Mouse (Mus musculus): ENCODE results near the gene Ptprh. TPM values are rescaled to one million over a fixed set of nuclear protein-coding genes. Genes with fewer than 3 reads are reported as not detected.
A peak's percentile ranks its signal among the peaks of the same experiment; 100 is the strongest.

Ptprh gene
- polyA plus RNA-seq, 1 experiment = not detected

GRCm38 (mm10) chr7:4503858-4504257 is 100.0 kb downstream of the Ptprh start:
- no peak overlapping the region for H3K27ac ChIP-seq (ENCODE audit: insufficient read depth, low read length)
- TF ChIP-seq POLR2A (IDR thresholded peaks at IDR 0.05; ENCODE audit: low read depth, low read length) = no peak
- TF ChIP-seq CTCF (IDR thresholded peaks at IDR 0.05; ENCODE audit: borderline replicate concordance, insufficient read depth, low read length) = no peak
- H3K4me3 ChIP-seq (ENCODE audit: insufficient read depth, low read length) = no peak overlapping the region
- H3K4me1 ChIP-seq (ENCODE audit: control insufficient read depth, insufficient read depth, low read length) = peaks cover 11% of the 10 kb centered on the region

GRCm38 (mm10) chr7:4503100-4503499 is 100.7 kb downstream of the Ptprh start:
- Histone ChIP-seq H3K4me3 (ENCODE audit: insufficient read depth, low read length) (no peak overlapping the region), H3K4me1 (ENCODE audit: control insufficient read depth, insufficient read depth, low read length) (peaks cover 15% of the 10 kb centered on the region), H3K27ac (ENCODE audit: insufficient read depth, low read length) (no peak overlapping the region)
- TF ChIP-seq POLR2A (IDR thresholded peaks at IDR 0.05; ENCODE audit: low read depth, low read length) (no peak), CTCF (IDR thresholded peaks at IDR 0.05; ENCODE audit: borderline replicate concordance, insufficient read depth, low read length) (no peak)

- TF ChIP-seq CTCF (IDR thresholded peaks at IDR 0.05; ENCODE audit: borderline replicate concordance, insufficient read depth, low read length) (no peak), POLR2A (IDR thresholded peaks at IDR 0.05; ENCODE audit: low read depth, low read length) (peak; percentile 37; the same call in 1 of the 2 replicates)
- Histone ChIP-seq H3K4me3 (ENCODE audit: insufficient read depth, low read length) (peak overlapping the region; percentile 77), H3K4me1 (ENCODE audit: control insufficient read depth, insufficient read depth, low read length) (peaks cover 15% of the 10 kb centered on the region), H3K27ac (ENCODE audit: insufficient read depth, low read length) (peak overlapping the region; percentile 85; the same call in 1 of the 2 replicates)
Observed at GRCm38 (mm10) chr7:4502421-4503090, 101.3 kb downstream of the Ptprh start.

GRCm38 (mm10) chr7:4501558-4502397 is 102.1 kb downstream of the Ptprh start, which contains the start of gene Ppp1r12c:
Gene Ppp1r12c, minus strand, starts transcription at chr7:4501680.
- peak within 1 kb of the TSS; percentile 85 for H3K27ac ChIP-seq (ENCODE audit: insufficient read depth, low read length)
- TF ChIP-seq CTCF (IDR thresholded peaks at IDR 0.05; ENCODE audit: borderline replicate concordance, insufficient read depth, low read length) (no peak), POLR2A (IDR thresholded peaks at IDR 0.05; ENCODE audit: low read depth, low read length) (peak; percentile 62)
- H3K4me3 ChIP-seq (ENCODE audit: insufficient read depth, low read length) = peak within 1 kb of the TSS; percentile 79
- H3K4me1 ChIP-seq (ENCODE audit: control insufficient read depth, insufficient read depth, low read length) = peaks cover 15% of the 10 kb centered on the region

- Histone ChIP-seq H3K27ac (ENCODE audit: insufficient read depth, low read length) (peak overlapping the region; percentile 51; the same call in 1 of the 2 replicates), H3K4me3 (ENCODE audit: insufficient read depth, low read length) (peak overlapping the region; percentile 79)
- TF ChIP-seq POLR2A (IDR thresholded peaks at IDR 0.05; ENCODE audit: low read depth, low read length) (no peak; the same call in 1 of the 2 replicates), CTCF (IDR thresholded peaks at IDR 0.05; ENCODE audit: borderline replicate concordance, insufficient read depth, low read length) (no peak)
Observed at GRCm38 (mm10) chr7:4500892-4501471, 102.9 kb downstream of the Ptprh start.

GRCm38 (mm10) chr7:4499034-4499433 is 104.8 kb downstream of the Ptprh start:
- TF ChIP-seq CTCF (IDR thresholded peaks at IDR 0.05; ENCODE audit: borderline replicate concordance, insufficient read depth, low read length) (no peak), POLR2A (IDR thresholded peaks at IDR 0.05; ENCODE audit: low read depth, low read length) (no peak)
- Histone ChIP-seq H3K4me1 (ENCODE audit: control insufficient read depth, insufficient read depth, low read length) (peaks cover 15% of the 10 kb centered on the region), H3K27ac (ENCODE audit: insufficient read depth, low read length) (no peak overlapping the region), H3K4me3 (ENCODE audit: insufficient read depth, low read length) (0 out of 2 replicates have a peak overlapping the region, but pooled peaks have one; percentile 79)

More at GRCm38 (mm10) chr7:4500892-4501471, 102.9 kb downstream of the Ptprh start:
- peaks cover 15% of the 10 kb centered on the region for H3K4me1 ChIP-seq (ENCODE audit: control insufficient read depth, insufficient read depth, low read length)

Other genes with a start within 250 kb of the Ptprh start
- gene Gp6, start 206.3 kb downstream of the Ptprh start, polyA plus RNA-seq (2011; ENCODE audit: insufficient read length, low read depth, missing spikeins) = not detected in 2 replicates
- gene Rdh13, start 158.4 kb downstream of the Ptprh start, polyA plus RNA-seq (2011; ENCODE audit: insufficient read length, low read depth, missing spikeins) = 14.7 and 16.8 TPM in 2 replicates
- 2.1 and 2.9 TPM in 2 replicates for gene Eps8l1, start 143.4 kb downstream of the Ptprh start, polyA plus RNA-seq (2011; ENCODE audit: insufficient read length, low read depth, missing spikeins)
- gene Ppp1r12c, start 102.4 kb downstream of the Ptprh start, polyA plus RNA-seq (2011; ENCODE audit: insufficient read length, low read depth, missing spikeins) = 72.2 and 79.4 TPM in 2 replicates
- gene Tnnt1, start 87.7 kb downstream of the Ptprh start, polyA plus RNA-seq (2011; ENCODE audit: insufficient read length, low read depth, missing spikeins) = 1.4 and 1.7 TPM in 2 replicates
- gene Tnni3, start 79.8 kb downstream of the Ptprh start, polyA plus RNA-seq (2011; ENCODE audit: insufficient read length, low read depth, missing spikeins) = 1.2 and 4.0 TPM in 2 replicates
- 2.2 and 3.2 TPM in 2 replicates for gene Dnaaf3, start 71.6 kb downstream of the Ptprh start, polyA plus RNA-seq (2011; ENCODE audit: insufficient read length, low read depth, missing spikeins)
- gene Syt5, start 56.5 kb downstream of the Ptprh start, polyA plus RNA-seq (2011; ENCODE audit: insufficient read length, low read depth, missing spikeins) = 1.7 and 2.3 TPM in 2 replicates
- 2.7 and 4.7 TPM in 2 replicates for gene Tmem86b, start 27.4 kb upstream of the Ptprh start, polyA plus RNA-seq (2011; ENCODE audit: insufficient read length, low read depth, missing spikeins)
- 47.6 and 60.3 TPM in 2 replicates for gene Ppp6r1, start 55.0 kb upstream of the Ptprh start, polyA plus RNA-seq (2011; ENCODE audit: insufficient read length, low read depth, missing spikeins)
- gene Hspbp1, start 81.0 kb upstream of the Ptprh start, polyA plus RNA-seq (2011; ENCODE audit: insufficient read length, low read depth, missing spikeins) = 31.3 and 32.1 TPM in 2 replicates
- 11.3 and 15.1 TPM in 2 replicates for gene Brsk1, start 86.6 kb upstream of the Ptprh start, polyA plus RNA-seq (2011; ENCODE audit: insufficient read length, low read depth, missing spikeins)
- gene Tmem150b, start 121.2 kb upstream of the Ptprh start, polyA plus RNA-seq (2011; ENCODE audit: insufficient read length, low read depth, missing spikeins) = not detected in 2 replicates
- 15.9 and 18.3 TPM in 2 replicates for gene Kmt5c, start 136.1 kb upstream of the Ptprh start, polyA plus RNA-seq (2011; ENCODE audit: insufficient read length, low read depth, missing spikeins)
- 62.2 and 87.1 TPM in 2 replicates for gene Cox6b2, start 149.1 kb upstream of the Ptprh start, polyA plus RNA-seq (2011; ENCODE audit: insufficient read length, low read depth, missing spikeins)
- not detected in 2 replicates for gene Fam71e2, start 167.3 kb upstream of the Ptprh start, polyA plus RNA-seq (2011; ENCODE audit: insufficient read length, low read depth, missing spikeins)
- gene Il11, start 178.8 kb upstream of the Ptprh start, polyA plus RNA-seq (2011; ENCODE audit: insufficient read length, low read depth, missing spikeins) = 3.3 and 7.8 TPM in 2 replicates
- gene Tmem190, start 178.9 kb upstream of the Ptprh start, polyA plus RNA-seq (2011; ENCODE audit: insufficient read length, low read depth, missing spikeins) = not detected in 2 replicates
- 4.3 and 5.3 TPM in 2 replicates for gene Tmem238, start 185.6 kb upstream of the Ptprh start, polyA plus RNA-seq (2011; ENCODE audit: insufficient read length, low read depth, missing spikeins)
- gene Rpl28, start 188.8 kb upstream of the Ptprh start, polyA plus RNA-seq (2011; ENCODE audit: insufficient read length, low read depth, missing spikeins) = 404 and 438 TPM in 2 replicates
- 172 and 191 TPM in 2 replicates for gene Ube2s, start 208.5 kb upstream of the Ptprh start, polyA plus RNA-seq (2011; ENCODE audit: insufficient read length, low read depth, missing spikeins)
- gene Shisa7, start 240.7 kb upstream of the Ptprh start, polyA plus RNA-seq (2011; ENCODE audit: insufficient read length, low read depth, missing spikeins) = not detected in 2 replicates